Mouse (Mus musculus) embryonic facial prominence, embryonic 15.5 days (tissue): ENCODE measurements at regions not wholly inside any gene's neighbourhood (a gene's known extent, or its start where the extent isn't known, plus 50 kb on each side); places are given as distances from the start of the nearest gene placed in this dataset.

Source experiments
- ATAC-seq: fragments of 200-750 bp; cut with Nextera tagmentation; 2 replicates; pipeline ENCODE4 v1.8.0; 2017; ENCODE audit warnings: low read depth, moderate TSS enrichment; ENCODE audit not compliant: insufficient number of reproducible peaks, low FRiP score, low TSS enrichment
- H3K27ac ChIP-seq: fragments of 300-500 bp; sonication (generic); replicated peaks from 2 replicates; pipeline ENCODE4 v1.5.1; 2015; ENCODE audit warnings: mild to moderate bottlenecking, inconsistent platforms
- H3K27me3 ChIP-seq: fragments of 300-500 bp; sonication (generic); 2 replicates; pipeline ENCODE4 v1.6.1; 2015; ENCODE audit warnings: inconsistent platforms
- H3K36me3 ChIP-seq: fragments of 300-500 bp; sonication (generic); 2 replicates; pipeline ENCODE4 v1.6.1; 2015; ENCODE audit warnings: mild to moderate bottlenecking, inconsistent platforms
- H3K4me1 ChIP-seq: fragments of 300-500 bp; sonication (generic); 2 replicates; pipeline ENCODE4 v1.6.1; 2015; ENCODE audit warnings: inconsistent platforms
- H3K4me2 ChIP-seq: fragments of 300-500 bp; sonication (generic); replicated peaks from 2 replicates; pipeline ENCODE4 v1.6.1; 2015; ENCODE audit warnings: mild to moderate bottlenecking, inconsistent platforms
- H3K4me3 ChIP-seq: fragments of 300-500 bp; sonication (generic); replicated peaks from 2 replicates; pipeline ENCODE4 v1.5.1; 2015; ENCODE audit warnings: mild to moderate bottlenecking, inconsistent platforms
- H3K9ac ChIP-seq: fragments of 300-500 bp; sonication (generic); 2 replicates; pipeline ENCODE4 v1.6.1; 2015; ENCODE audit warnings: inconsistent platforms
- H3K9me3 ChIP-seq: fragments of 300-500 bp; sonication (generic); replicated peaks from 2 replicates; pipeline ENCODE4 v1.6.1; 2016; ENCODE audit warnings: inconsistent platforms
- WGBS: fragments of 180-500 bp; shearing (Covaris S2); methylation state at CpG from one replicate; pipeline ENCODE4 v1.1.7; 2015; 5-methylcytosine and 5-hydroxymethylcytosine counted together

GRCm38 (mm10) chr2:57698659-57699061 is 299.0 kb upstream of the Galnt5 start:
- 2% methylated on average over 11 of the region's 11 CpGs for WGBS
- no peak overlapping the region for H3K27ac ChIP-seq
- no peaks in the 10 kb centered on the region for H3K27me3 ChIP-seq
- peak overlapping the region; percentile 41 for H3K4me3 ChIP-seq
- H3K4me2 ChIP-seq: peak overlapping the region; percentile 60
- peak; percentile 82 for ATAC-seq
- H3K4me1 ChIP-seq: no peaks in the 10 kb centered on the region
- H3K9ac ChIP-seq: no peak overlapping the region
- H3K9me3 ChIP-seq: no peaks in the 10 kb centered on the region
- H3K36me3 ChIP-seq: no peaks in the 10 kb centered on the region

- Histone ChIP-seq H3K4me2 (peak overlapping the region; percentile 60), H3K27me3 (no peaks in the 10 kb centered on the region), H3K9ac (no peak overlapping the region), H3K9me3 (no peaks in the 10 kb centered on the region), H3K36me3 (no peaks in the 10 kb centered on the region), H3K4me1 (no peaks in the 10 kb centered on the region), H3K4me3 (peak overlapping the region; percentile 41), H3K27ac (no peak overlapping the region)
- ATAC-seq: no peak
- WGBS: 29% methylated on average over 4 of the region's 4 CpGs
Observed at GRCm38 (mm10) chr2:57699226-57699625, 298.5 kb upstream of the Galnt5 start.

- no peaks in the 10 kb centered on the region for H3K36me3 ChIP-seq
- H3K4me2 ChIP-seq: no peak overlapping the region
- no peaks in the 10 kb centered on the region for H3K4me1 ChIP-seq
- H3K27ac ChIP-seq: no peak overlapping the region
- no peak overlapping the region for H3K4me3 ChIP-seq
- H3K27me3 ChIP-seq: no peaks in the 10 kb centered on the region
- H3K9ac ChIP-seq: no peak overlapping the region
- no peak for ATAC-seq
- no peaks in the 10 kb centered on the region for H3K9me3 ChIP-seq
- 64% methylated on average over 10 of the region's 10 CpGs for WGBS
Observed at GRCm38 (mm10) chr2:57716754-57717510, 280.8 kb upstream of the Galnt5 start.
